Mouse (Mus musculus) limb, embryonic 11.5 days (tissue): ENCODE results near the gene Dolpp1. TPM values are rescaled to one million over a fixed set of nuclear protein-coding genes. Genes with fewer than 3 reads are reported as not detected.

Source experiments
- ATAC-seq: fragments of 200-750 bp; cut with Nextera tagmentation; 2 replicates; pipeline ENCODE4 v1.8.0; 2017; ENCODE audit warnings: low read depth; ENCODE audit not compliant: insufficient number of reproducible peaks, low FRiP score, low TSS enrichment
- DNase-seq: peaks from one replicate; pipeline ENCODE4 v3.0.0-alpha.2; 2015; ENCODE audit warnings: low spot score
- H3K27ac ChIP-seq: fragments of 300-500 bp; sonication (generic); replicated peaks from 2 replicates; pipeline ENCODE4 v1.5.1; 2014; ENCODE audit warnings: low read depth, mild to moderate bottlenecking, low read length
- H3K27me3 ChIP-seq: fragments of 300-500 bp; sonication (generic); 2 replicates; pipeline ENCODE4 v1.6.1; 2014; ENCODE audit warnings: mild to moderate bottlenecking, low read length, mixed read lengths; ENCODE audit not compliant: control insufficient read depth, insufficient read depth
- H3K36me3 ChIP-seq: fragments of 300-500 bp; sonication (generic); 2 replicates; pipeline ENCODE4 v1.6.1; 2014; ENCODE audit warnings: mild to moderate bottlenecking, low read length, moderate library complexity, mixed read lengths; ENCODE audit not compliant: control insufficient read depth, insufficient read depth
- H3K4me1 ChIP-seq: fragments of 300-500 bp; sonication (generic); 2 replicates; pipeline ENCODE4 v1.6.1; 2014; ENCODE audit warnings: low read length, mixed read lengths; ENCODE audit not compliant: control insufficient read depth, insufficient read depth
- H3K4me2 ChIP-seq: fragments of 300-500 bp; sonication (generic); 2 replicates; pipeline ENCODE4 v1.6.1; 2014; ENCODE audit warnings: low read depth, mild to moderate bottlenecking, moderate library complexity; ENCODE audit not compliant: severe bottlenecking
- H3K4me3 ChIP-seq: fragments of 300-500 bp; sonication (generic); 2 replicates; pipeline ENCODE4 v1.5.1; 2014; ENCODE audit warnings: low read depth, low read length
- H3K9ac ChIP-seq: fragments of 300-500 bp; sonication (generic); 2 replicates; pipeline ENCODE4 v1.6.1; 2014; ENCODE audit warnings: mild to moderate bottlenecking, low read length
- H3K9me3 ChIP-seq: fragments of 300-500 bp; sonication (generic); 2 replicates; pipeline ENCODE4 v1.6.1; 2016; ENCODE audit warnings: low read length; ENCODE audit not compliant: control insufficient read depth
- WGBS: fragments of 180-500 bp; shearing (Covaris S2); extraction: QIAGEN DNeasy Blood & Tissue Kit; methylation state at CpG from one replicate; pipeline ENCODE4 v1.1.7; 2014; 5-methylcytosine and 5-hydroxymethylcytosine counted together
- polyA plus RNA-seq: library from polyadenylated mRNA; unstranded; fragments of >200 nt; fragmentation: Nextera tagmentation; extraction: Ambion mirVana; gene quantifications from 2 replicates; pipeline ENCODE4 v1.2.1, GENCODE M21; 2014

Gene Dolpp1
- polyA plus RNA-seq, 1 experiment from 2014 or later = 33.0 TPM

- Histone ChIP-seq H3K4me2 (no peak overlapping the region), H3K9ac (no peak overlapping the region), H3K36me3 (peaks cover 15% of the 10 kb centered on the region), H3K4me3 (no peak overlapping the region), H3K9me3 (no peaks in the 10 kb centered on the region), H3K27ac (no peak overlapping the region), H3K27me3 (no peaks in the 10 kb centered on the region), H3K4me1 (no peaks in the 10 kb centered on the region)
- ATAC-seq = no peak
- 87% methylated on average over 4 of the region's 4 CpGs for WGBS
- no peak for DNase-seq
These were observed 6.5 kb upstream of the Dolpp1 start for GRCm38 (mm10) chr2:30385591-30385990.

DNA sequence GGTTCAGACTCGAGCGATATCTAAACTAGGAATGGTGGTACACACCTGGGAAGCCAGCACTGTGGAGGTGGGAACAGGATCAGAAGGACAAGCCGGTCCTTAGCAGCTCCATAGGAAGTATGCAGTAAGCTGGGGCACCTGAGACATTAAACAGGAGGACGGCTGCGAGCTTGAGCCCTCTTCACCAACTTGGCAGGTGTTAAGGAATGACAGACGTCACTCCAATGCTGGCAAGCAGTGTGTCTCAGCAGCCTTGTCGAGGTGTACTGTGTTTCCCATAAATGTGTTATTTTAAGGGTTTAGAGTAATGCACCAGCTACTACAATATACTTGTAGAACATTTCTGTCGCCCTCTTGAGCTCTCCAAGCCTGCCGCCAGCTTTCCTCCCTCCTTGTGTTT lies 5.1 kb upstream of the Dolpp1 start:
- H3K36me3 ChIP-seq = peaks cover 10% of the 10 kb centered on the region
- 86% methylated on average over 9 of the region's 9 CpGs for WGBS
- peaks cover 3% of the 10 kb centered on the region; the same call in 1 of the 2 replicates for H3K4me1 ChIP-seq

GRCm38 (mm10) chr2:30389000-30389399 lies 3.1 kb upstream of the Dolpp1 start:
- H3K4me1 ChIP-seq = peaks cover 11% of the 10 kb centered on the region
- H3K27ac ChIP-seq = no peak overlapping the region
- ATAC-seq (no peak), DNase-seq (no peak)
- H3K4me3 ChIP-seq = no peak overlapping the region
- no peaks in the 10 kb centered on the region for H3K27me3 ChIP-seq
- H3K9ac ChIP-seq = no peak overlapping the region
- WGBS = 87% methylated on average over 2 of the region's 2 CpGs
- H3K4me2 ChIP-seq = no peak overlapping the region
- 0 out of 2 replicates have a peak, but pooled peaks cover 2% of the 10 kb centered on the region for H3K9me3 ChIP-seq
- H3K36me3 ChIP-seq = no peaks in the 10 kb centered on the region; the same call in 1 of the 2 replicates

More for the DNA sequence above, 5.1 kb upstream of the Dolpp1 start:
- ATAC-seq (no peak), DNase-seq (no peak)
- H3K9me3 ChIP-seq = 0 out of 2 replicates have a peak, but pooled peaks cover 2% of the 10 kb centered on the region
- H3K4me2 ChIP-seq = no peak overlapping the region
- H3K27ac ChIP-seq = no peak overlapping the region
- no peak overlapping the region for H3K4me3 ChIP-seq
- no peak overlapping the region for H3K9ac ChIP-seq
- H3K27me3 ChIP-seq = no peaks in the 10 kb centered on the region

- DNase-seq = peak; percentile 88
- peak overlapping the region; percentile 87 for H3K4me3 ChIP-seq
- WGBS = under 1% methylated on average over 53 of the region's 54 CpGs
These were observed 719 bp downstream of the Dolpp1 start for GRCm38 (mm10) chr2:30392577-30393369.

DNA sequence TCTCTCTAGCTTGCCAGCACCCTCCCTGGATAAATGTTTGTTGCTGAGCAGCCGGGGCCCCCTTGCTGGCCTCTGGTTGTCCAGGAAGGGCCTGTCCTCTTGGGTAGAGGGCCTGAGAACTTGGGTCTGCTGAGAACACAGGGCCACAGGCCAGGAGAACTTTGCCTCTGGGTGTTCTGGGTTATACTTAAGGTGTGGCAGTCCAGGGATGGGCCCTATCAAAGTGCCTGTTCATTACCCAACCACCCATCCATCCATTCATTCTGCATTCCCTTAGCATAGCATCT lies 1.3 kb downstream of the Dolpp1 start:
- DNase-seq = no peak
- no peaks in the 10 kb centered on the region for H3K27me3 ChIP-seq
- 0 out of 2 replicates have a peak, but pooled peaks cover 2% of the 10 kb centered on the region for H3K9me3 ChIP-seq
- H3K4me3 ChIP-seq = peak overlapping the region; percentile 87
- peaks cover 11% of the 10 kb centered on the region for H3K4me1 ChIP-seq
- no peak for ATAC-seq
- H3K4me2 ChIP-seq = peak overlapping the region; percentile 93
- peak overlapping the region; percentile 74; the same call in 1 of the 2 replicates for H3K27ac ChIP-seq
- H3K9ac ChIP-seq = peak overlapping the region; percentile 72
- peaks cover 12% of the 10 kb centered on the region for H3K36me3 ChIP-seq
- WGBS = 74% methylated on average over 1 of the region's 1 CpGs

More at GRCm38 (mm10) chr2:30392577-30393369, 719 bp downstream of the Dolpp1 start:
- H3K27me3 ChIP-seq = no peaks in the 10 kb centered on the region
- peak overlapping the region; percentile 72 for H3K9ac ChIP-seq
- H3K4me1 ChIP-seq = peaks cover 11% of the 10 kb centered on the region
- peak overlapping the region; percentile 93 for H3K4me2 ChIP-seq
- 0 out of 2 replicates have a peak, but pooled peaks cover 2% of the 10 kb centered on the region for H3K9me3 ChIP-seq
- ATAC-seq = peak; percentile 81
- H3K27ac ChIP-seq = peak overlapping the region; percentile 74
- peaks cover 9% of the 10 kb centered on the region for H3K36me3 ChIP-seq

DNA sequence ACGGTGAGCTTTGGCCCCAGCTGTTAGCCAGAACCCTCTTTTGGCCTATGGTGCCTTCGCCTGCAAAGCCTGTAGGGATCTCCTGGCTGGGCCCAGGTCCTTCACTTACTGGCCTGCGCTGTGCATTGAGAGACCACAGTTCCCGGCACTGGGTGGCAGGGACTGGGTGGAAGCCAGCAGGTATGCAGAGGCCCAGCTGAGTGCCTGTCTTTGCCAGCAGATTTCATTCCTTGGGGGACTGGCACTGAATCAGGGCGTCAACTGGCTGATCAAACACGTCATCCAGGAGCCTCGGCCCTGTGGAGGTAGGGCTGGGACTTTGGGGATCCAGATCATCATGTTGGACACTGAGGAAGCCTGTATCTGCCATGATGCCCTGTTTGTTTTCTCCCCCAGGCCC lies 3.7 kb downstream of the Dolpp1 start:
- Histone ChIP-seq H3K4me1 (peaks cover 11% of the 10 kb centered on the region), H3K27me3 (no peaks in the 10 kb centered on the region), H3K27ac (no peak overlapping the region), H3K9ac (no peak overlapping the region; the same call in 1 of the 2 replicates), H3K9me3 (0 out of 2 replicates have a peak, but pooled peaks cover 2% of the 10 kb centered on the region), H3K4me2 (no peak overlapping the region), H3K4me3 (no peak overlapping the region), H3K36me3 (peaks cover 16% of the 10 kb centered on the region)
- DNase-seq = no peak
- no peak for ATAC-seq
- 93% methylated on average over 7 of the region's 7 CpGs for WGBS

DNA sequence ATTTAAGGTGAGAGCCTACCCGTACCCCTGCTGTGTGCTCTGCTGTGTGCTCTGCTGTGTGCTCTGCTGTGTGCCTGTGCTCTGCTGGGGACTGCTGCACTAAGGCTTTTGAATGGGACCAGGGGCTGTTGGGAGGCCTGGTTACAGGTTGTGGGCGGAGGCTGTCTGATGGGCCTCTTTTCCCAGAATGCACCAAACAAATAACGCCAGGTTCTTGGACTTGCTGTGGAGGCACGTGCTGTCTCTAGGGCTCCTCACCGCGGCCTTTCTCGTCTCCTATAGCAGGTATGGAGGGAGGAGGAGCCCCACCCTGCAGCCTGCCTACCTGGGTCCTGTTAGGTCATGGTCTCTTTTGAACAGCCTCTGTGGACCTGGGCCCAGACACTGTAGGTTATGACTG lies 4.2 kb downstream of the Dolpp1 start:
- Histone ChIP-seq H3K27me3 (no peaks in the 10 kb centered on the region), H3K27ac (no peak overlapping the region), H3K4me2 (no peak overlapping the region), H3K9ac (peak overlapping the region; percentile 23; the same call in 1 of the 2 replicates), H3K9me3 (0 out of 2 replicates have a peak, but pooled peaks cover 2% of the 10 kb centered on the region), H3K4me3 (no peak overlapping the region), H3K4me1 (peaks cover 10% of the 10 kb centered on the region), H3K36me3 (peaks cover 16% of the 10 kb centered on the region)
- ATAC-seq (no peak), DNase-seq (no peak)
- WGBS = 91% methylated on average over 7 of the region's 7 CpGs

GRCm38 (mm10) chr2:30397986-30398512 lies 6.0 kb downstream of the Dolpp1 start:
- whole genome bisulfite sequencing = 85% methylated on average over 10 of the region's 10 CpGs
- DNase-seq (no peak), ATAC-seq (no peak)
- Histone ChIP-seq H3K27me3 (no peaks in the 10 kb centered on the region), H3K36me3 (peaks cover 22% of the 10 kb centered on the region), H3K9me3 (no peaks in the 10 kb centered on the region), H3K27ac (no peak overlapping the region), H3K9ac (no peak overlapping the region), H3K4me2 (no peak overlapping the region), H3K4me3 (no peak overlapping the region), H3K4me1 (peaks cover 6% of the 10 kb centered on the region)
